Mouse (Mus musculus) brain, adult 10 weeks (tissue): Measurements from ENCODE around the gene Armh4. TPM values are rescaled to one million over a fixed set of nuclear protein-coding genes. Genes with fewer than 3 reads are reported as not detected.

Source experiments
- polyA plus RNA-seq: library from polyadenylated mRNA; stranded (reverse); fragments of 350-450 nt; fragmentation: Illumina TruSeq; extraction: RNeasy Lipid Tissue Mini Kit (QIAGEN cat#74804); gene quantifications from one replicate; pipeline ENCODE4 v1.2.3, GENCODE M21; 2015; ENCODE audit warnings: low read depth, low replicate concordance

The Armh4 gene
- 25.8 TPM for polyA plus RNA-seq

DNA sequence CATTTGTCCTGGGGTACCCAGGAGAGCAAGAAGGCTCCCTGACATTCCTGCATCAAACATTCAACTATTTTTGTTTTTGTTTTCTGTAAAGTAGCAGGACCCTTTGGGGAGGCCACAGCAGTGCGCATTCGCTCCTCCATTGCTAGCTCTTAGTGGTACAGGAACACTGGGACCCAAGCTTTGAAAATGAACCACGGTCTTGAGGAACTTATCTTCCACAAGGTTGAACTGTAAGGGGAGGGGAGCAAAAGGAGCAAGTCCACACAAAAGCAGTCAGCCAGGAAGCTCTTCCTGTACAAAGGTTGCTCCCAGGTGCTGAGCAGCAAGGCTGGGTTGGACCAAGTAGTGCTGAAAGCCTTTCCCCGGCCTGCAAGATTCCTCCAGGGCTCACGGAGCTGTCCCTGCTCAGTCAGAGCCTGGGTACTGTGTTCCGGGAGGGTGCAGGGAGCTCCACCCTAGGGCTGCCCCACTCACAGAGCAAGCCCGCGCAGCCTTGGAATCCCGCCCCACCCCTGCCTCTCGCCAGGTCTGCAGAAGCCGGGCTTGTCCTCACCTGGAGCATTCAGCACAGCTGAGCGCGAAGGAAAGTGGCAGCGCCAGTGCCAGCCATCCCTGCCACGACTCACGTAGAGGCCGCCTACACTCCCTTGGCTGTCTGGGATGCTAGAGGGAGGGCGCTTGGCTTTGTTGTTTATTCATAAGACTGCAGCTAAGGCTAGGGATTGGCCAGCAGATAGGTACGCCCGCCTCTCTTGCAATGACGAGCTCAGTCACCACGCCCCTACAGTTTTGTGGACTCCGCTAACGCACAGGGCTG, at the start of gene Armh4:
TSS of gene Armh4 (minus strand) at position 669 of the 817 bp plus-strand sequence.

Other genes starting within 250 kb of the Armh4 start
- not detected for gene Olfr722, start 118.6 kb upstream of the Armh4 start, polyA plus RNA-seq
- not detected for gene Olfr723, start 148.4 kb upstream of the Armh4 start, polyA plus RNA-seq
- gene Olfr724, start 179.9 kb upstream of the Armh4 start, polyA plus RNA-seq, result not detected